Mouse (Mus musculus): ENCODE results near the gene Gbx1. TPM values are rescaled to one million over a fixed set of nuclear protein-coding genes. Genes with fewer than 3 reads are reported as not detected.

Gene Gbx1
- total and polyA plus RNA-seq, 3 experiments, result 0.08 to 0.49 TPM; not detected in 1

GRCm38 (mm10) chr5:24482247-24483079 is 44.5 kb downstream of the Gbx1 start:
- DNase-seq (ENCODE audit: low read depth, low spot score), result no peak
- Histone ChIP-seq H3K9me3 (replicated peaks; ENCODE audit: insufficient read depth, low read length) (no peaks in the 10 kb centered on the region), H3K4me3 (ENCODE audit: control insufficient read depth in 1 of 2, insufficient read depth in 1 of 2, low read depth in 2 of 2, low read length in 2 of 2) (no peak overlapping the region), H3K79me2 (ENCODE audit: control insufficient read depth, insufficient read depth, low read length, poor library complexity) (no peaks in the 10 kb centered on the region), H3K27ac (ENCODE audit: control insufficient read depth, low read depth, low read length) (no peak overlapping the region), H3K4me1 (ENCODE audit: control insufficient read depth in 1 of 2, insufficient read depth in 2 of 2, low read length in 2 of 2) (no peaks in the 10 kb centered on the region), H3K9ac (ENCODE audit: control insufficient read depth, low read depth, low read length, poor library complexity, severe bottlenecking) (no peak overlapping the region), H3K27me3 (ENCODE audit: control insufficient read depth in 1 of 2, insufficient read depth in 2 of 2, low read length in 2 of 2) (no peaks in the 10 kb centered on the region), H3K36me3 (ENCODE audit: control insufficient read depth in 1 of 2, insufficient read depth in 2 of 2, low read length in 2 of 2) (peaks cover 0 to 13% of the 10 kb centered on the region in 2 experiments; a peak in 2 of 4 replicates)
- TF ChIP-seq ZNF384 (IDR thresholded peaks at IDR 0.05; ENCODE audit: low read depth, low read length) (no peak), USF1 (IDR thresholded peaks at IDR 0.05; ENCODE audit: low read depth, low read length) (no peak), ZC3H11A (IDR thresholded peaks at IDR 0.05; ENCODE audit: low read depth, low read length) (no peak), SIN3A (IDR thresholded peaks at IDR 0.05; ENCODE audit: low read length) (no peak), HCFC1 (IDR thresholded peaks at IDR 0.05; ENCODE audit: low read depth, low read length) (no peak), NELFE (IDR thresholded peaks at IDR 0.05; ENCODE audit: low read depth, low read length) (no peak), MAZ (IDR thresholded peaks at IDR 0.05; ENCODE audit: low read depth, low read length) (no peak), CHD1 (IDR thresholded peaks at IDR 0.05; ENCODE audit: low read depth, low read length) (no peak), TCF12 (IDR thresholded peaks at IDR 0.05; ENCODE audit: low read depth, low read length) (no peak), UBTF (IDR thresholded peaks at IDR 0.05; ENCODE audit: borderline replicate concordance, insufficient read depth, low read depth, low read length) (no peak)

- no peaks in the 10 kb centered on the region for H3K27me3 ChIP-seq (ENCODE audit: control insufficient read depth in 1 of 2, insufficient read depth in 2 of 2, low read length in 2 of 2)
- peak; percentile 69 for DNase-seq (ENCODE audit: low read depth, low spot score)
- no peak overlapping the region for H3K9ac ChIP-seq (ENCODE audit: control insufficient read depth, low read depth, low read length, poor library complexity, severe bottlenecking)
- TF ChIP-seq CTCF (IDR thresholded peaks at IDR 0.05 in 2 of 3, conservative IDR thresholded peaks at IDR 0.05 in 1 of 3; ENCODE audit: control insufficient read depth in 1 of 3, insufficient read depth in 1 of 3, low read depth in 2 of 3, low read length in 3 of 3, poor library complexity in 1 of 3, severe bottlenecking in 1 of 3) (peak; percentile 72 to 78 (median 75)), SMC3 (IDR thresholded peaks at IDR 0.05; ENCODE audit: low read depth, low read length) (peak; percentile 37), BHLHE40 (IDR thresholded peaks at IDR 0.05; ENCODE audit: borderline replicate concordance, low read depth, low read length) (no peak)
- H3K4me1 ChIP-seq (ENCODE audit: control insufficient read depth in 1 of 2, insufficient read depth in 2 of 2, low read length in 2 of 2), result no peaks in the 10 kb centered on the region
- no peak overlapping the region for H3K27ac ChIP-seq (ENCODE audit: control insufficient read depth, low read depth, low read length)
- H3K36me3 ChIP-seq (ENCODE audit: control insufficient read depth in 1 of 2, insufficient read depth in 2 of 2, low read length in 2 of 2), result peaks cover 0 to 12% of the 10 kb centered on the region in 2 experiments; a peak in 2 of 4 replicates
- no peak overlapping the region for H3K4me3 ChIP-seq (ENCODE audit: control insufficient read depth in 1 of 2, insufficient read depth in 1 of 2, low read depth in 2 of 2, low read length in 2 of 2)
- H3K79me2 ChIP-seq (ENCODE audit: control insufficient read depth, insufficient read depth, low read length, poor library complexity), result no peaks in the 10 kb centered on the region
- H3K9me3 ChIP-seq (replicated peaks; ENCODE audit: insufficient read depth, low read length), result no peaks in the 10 kb centered on the region
Measured at GRCm38 (mm10) chr5:24481647-24482046, 45.4 kb downstream of the Gbx1 start.

- 0 out of 4 replicates have a peak, but pooled peaks cover 0 to 2% of the 10 kb centered on the region in 2 experiments for H3K4me1 ChIP-seq (ENCODE audit: control insufficient read depth in 1 of 2, insufficient read depth in 2 of 2, low read length in 2 of 2)
- no peaks in the 10 kb centered on the region for H3K9me3 ChIP-seq (replicated peaks; ENCODE audit: insufficient read depth, low read length)
- H3K36me3 ChIP-seq (ENCODE audit: control insufficient read depth in 1 of 2, insufficient read depth in 2 of 2, low read length in 2 of 2), result peaks cover 0 to 8% of the 10 kb centered on the region in 2 experiments; a peak in 3 of 4 replicates
- peaks cover 8% of the 10 kb centered on the region for H3K79me2 ChIP-seq (ENCODE audit: control insufficient read depth, insufficient read depth, low read length, poor library complexity)
- no peak overlapping the region for H3K27ac ChIP-seq (ENCODE audit: control insufficient read depth, low read depth, low read length)
- TF ChIP-seq CTCF (IDR thresholded peaks at IDR 0.05 in 2 of 3, conservative IDR thresholded peaks at IDR 0.05 in 1 of 3; ENCODE audit: control insufficient read depth in 1 of 3, insufficient read depth in 1 of 3, low read depth in 2 of 3, low read length in 3 of 3, poor library complexity in 1 of 3, severe bottlenecking in 1 of 3) (no peak), TBP (IDR thresholded peaks at IDR 0.05; ENCODE audit: low read depth, low read length) (no peak), EP300 (IDR thresholded peaks at IDR 0.05; ENCODE audit: low read depth in 1 of 2, low read length in 2 of 2) (no peak), UBTF (IDR thresholded peaks at IDR 0.05; ENCODE audit: borderline replicate concordance, insufficient read depth, low read depth, low read length) (no peak)
- no peak overlapping the region for H3K4me3 ChIP-seq (ENCODE audit: control insufficient read depth in 1 of 2, insufficient read depth in 1 of 2, low read depth in 2 of 2, low read length in 2 of 2)
- DNase-seq (ENCODE audit: low read depth, low spot score), result no peak
- no peak overlapping the region for H3K9ac ChIP-seq (ENCODE audit: control insufficient read depth, low read depth, low read length, poor library complexity, severe bottlenecking)
- H3K27me3 ChIP-seq (ENCODE audit: control insufficient read depth in 1 of 2, insufficient read depth in 2 of 2, low read length in 2 of 2), result no peaks in the 10 kb centered on the region
Measured at GRCm38 (mm10) chr5:24477909-24478308, 49.1 kb downstream of the Gbx1 start.

Data from MEL (cell line).